Mouse (Mus musculus) intestine, embryonic 15.5 days (tissue): ENCODE results near the gene H2-M10.3. TPM values are rescaled to one million over a fixed set of nuclear protein-coding genes. Genes with fewer than 3 reads are reported as not detected.

ENCODE experiments used
- polyA plus RNA-seq: library from polyadenylated mRNA; unstranded; fragments of >200 nt; fragmentation: Nextera tagmentation; extraction: Ambion mirVana; gene quantifications from 2 replicates; pipeline ENCODE4 v1.2.1, GENCODE M21; 2015

H2-M10.3 gene
- polyA plus RNA-seq, 1 experiment from 2014 or later: not detected

Other genes with a start within 250 kb of the H2-M10.3 start
- gene Gm19684, start 246.7 kb downstream of the H2-M10.3 start, polyA plus RNA-seq: 0.11 TPM in 2 replicates
- gene Gm7030, start 239.0 kb downstream of the H2-M10.3 start, polyA plus RNA-seq: 1.4 and 1.5 TPM in 2 replicates
- 1.2 and 2.2 TPM in 2 replicates for gene Gm8909, start 199.9 kb downstream of the H2-M10.3 start, polyA plus RNA-seq
- 24.3 and 30.1 TPM in 2 replicates for gene H2-T3, start 178.1 kb downstream of the H2-M10.3 start, polyA plus RNA-seq
- gene Rpp21, start 110.3 kb downstream of the H2-M10.3 start, polyA plus RNA-seq: 124 and 141 TPM in 2 replicates
- 12.5 and 13.6 TPM in 2 replicates for gene Trim39, start 96.2 kb downstream of the H2-M10.3 start, polyA plus RNA-seq
- gene H2-M10.2, start 81.9 kb downstream of the H2-M10.3 start, polyA plus RNA-seq: not detected in 2 replicates
- not detected in 2 replicates for gene H2-M10.1, start 42.3 kb downstream of the H2-M10.3 start, polyA plus RNA-seq
- not detected in 2 replicates for gene H2-M10.4, start 93.9 kb upstream of the H2-M10.3 start, polyA plus RNA-seq
- gene H2-M11, start 178.7 kb upstream of the H2-M10.3 start, polyA plus RNA-seq: not detected in 2 replicates